Comparison of ENCODE assay signal across 14 mouse cellular contexts in genomic region chr3:29578055-29578860, GRCm38 (mm10).
"Had no signal": no experiment of that assay in that cellular context is flagged by ENCODE, and none has a peak within 500 bp of the region (broad histone marks: within the 10 kb centered on the region; RNA-seq: fewer than 3 reads in every experiment).

No protein-coding gene starts in this region.

- H3K27ac ChIP-seq: kidney, embryonic 15.5 days; limb, embryonic 13.5 days; liver, embryonic 14.5 days; midbrain, embryonic 12.5 days; neural tube, embryonic 12.5 days had no signal

- H3K4me3 ChIP-seq: kidney, embryonic 15.5 days; limb, embryonic 13.5 days; midbrain, embryonic 12.5 days; myocyte; neural tube, embryonic 12.5 days had no signal

- DNase-seq: kidney, postnatal 14 days; left cerebral cortex, postnatal 4 days; lung, adult 18-20 months; retina, postnatal 1 day; right cerebral cortex, postnatal 4 days; spleen, adult 18-20 months; thymus, adult 2 months; thymus, postnatal 25 days had no signal

- H3K9ac ChIP-seq: kidney, embryonic 15.5 days; limb, embryonic 13.5 days; liver, embryonic 14.5 days; midbrain, embryonic 12.5 days; neural tube, embryonic 12.5 days had no signal

- H3K4me2 ChIP-seq: kidney, embryonic 15.5 days; limb, embryonic 13.5 days; midbrain, embryonic 12.5 days; neural tube, embryonic 12.5 days had no signal

- H3K9me3 ChIP-seq: kidney, embryonic 15.5 days; limb, embryonic 13.5 days; midbrain, embryonic 12.5 days; neural tube, embryonic 12.5 days had no signal

- H3K27me3 ChIP-seq: kidney, embryonic 15.5 days; limb, embryonic 13.5 days; midbrain, embryonic 12.5 days; neural tube, embryonic 12.5 days had no signal

- H3K36me3 ChIP-seq: kidney, embryonic 15.5 days; limb, embryonic 13.5 days; midbrain, embryonic 12.5 days; neural tube, embryonic 12.5 days had no signal

- H3K4me1 ChIP-seq: kidney, embryonic 15.5 days; limb, embryonic 13.5 days; neural tube, embryonic 12.5 days had no signal
